Mouse (Mus musculus): ENCODE results near the gene Plekhh1. TPM values are rescaled to one million over a fixed set of nuclear protein-coding genes. Genes with fewer than 3 reads are reported as not detected.
A peak's percentile ranks its signal among the peaks of the same experiment; 100 is the strongest.

Gene Plekhh1
- polyA plus RNA-seq, 1 experiment from 2014 or later: 4.8 TPM

DNA sequence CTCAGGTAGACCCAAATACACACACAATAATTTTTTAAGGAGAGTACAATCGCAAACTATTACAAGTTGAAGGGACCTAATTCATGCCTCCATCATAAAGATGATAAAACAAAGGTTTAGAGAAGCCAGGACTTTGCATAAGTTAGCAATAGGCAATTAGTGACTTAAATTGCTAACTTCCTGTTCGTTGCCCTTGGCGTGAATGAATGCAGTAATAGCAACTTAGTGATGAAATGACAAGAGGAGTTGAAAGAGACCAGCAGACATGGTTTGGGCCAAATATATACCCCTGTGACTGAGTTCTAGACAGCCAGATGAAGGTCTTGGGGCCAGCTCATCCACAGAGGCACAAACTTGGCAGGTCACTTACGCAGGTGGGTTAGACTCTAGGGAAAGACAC, 32.7 kb upstream of the Plekhh1 start:
- no peak for ATAC-seq (ENCODE audit: insufficient number of reproducible peaks, insufficient read depth, low FRiP score, low read depth)
- 83% methylated on average over 4 of the region's 4 CpGs for WGBS

DNA sequence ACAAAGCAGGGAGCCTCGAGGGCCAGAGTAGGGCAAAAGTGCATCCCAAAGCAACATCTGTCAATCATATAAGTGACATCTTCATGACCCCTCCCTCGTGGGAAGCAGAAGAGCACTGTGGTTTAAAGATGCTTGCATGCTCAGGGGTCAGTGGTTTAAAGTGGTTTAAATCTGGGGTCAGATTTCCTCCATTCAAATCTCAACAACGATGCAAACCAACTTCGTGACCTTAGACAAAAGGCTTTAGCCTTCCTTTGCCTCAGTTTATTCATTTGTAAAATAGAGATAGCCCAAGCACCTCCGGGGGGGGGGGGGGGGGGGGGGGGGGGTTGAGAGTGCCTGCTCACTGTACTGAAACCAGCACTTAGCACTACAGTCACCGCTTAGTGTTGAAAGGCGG, 32.3 kb upstream of the Plekhh1 start:
- no peak overlapping the region for H3K4me2 ChIP-seq (replicated peaks; ENCODE audit: low read depth, low read length)
- no peak for ATAC-seq (ENCODE audit: insufficient number of reproducible peaks, insufficient read depth, low FRiP score, low read depth)
- H3K27me3 ChIP-seq (ENCODE audit: control insufficient read depth, insufficient read depth, low read length): no peaks in the 10 kb centered on the region
- no peak overlapping the region for H3K4me3 ChIP-seq (ENCODE audit: low read depth, low read length)
- H3K4me1 ChIP-seq (ENCODE audit: control insufficient read depth, insufficient read depth, low read length): no peaks in the 10 kb centered on the region
- no peaks in the 10 kb centered on the region for H3K36me3 ChIP-seq (ENCODE audit: control insufficient read depth, insufficient read depth, low read length)
- no peaks in the 10 kb centered on the region for H3K9me3 ChIP-seq (ENCODE audit: control insufficient read depth, low read depth, low read length)
- no peak overlapping the region for H3K9ac ChIP-seq (replicated peaks; ENCODE audit: low read depth, low read length)
- 36% methylated on average over 6 of the region's 7 CpGs for WGBS
- no peak overlapping the region for H3K27ac ChIP-seq (ENCODE audit: low read length)

More for the DNA sequence above, 32.7 kb upstream of the Plekhh1 start:
- Histone ChIP-seq H3K4me3 (ENCODE audit: low read depth, low read length) (no peak overlapping the region), H3K9me3 (ENCODE audit: control insufficient read depth, low read depth, low read length) (no peaks in the 10 kb centered on the region), H3K27ac (ENCODE audit: low read length) (no peak overlapping the region), H3K4me1 (ENCODE audit: control insufficient read depth, insufficient read depth, low read length) (no peaks in the 10 kb centered on the region), H3K9ac (replicated peaks; ENCODE audit: low read depth, low read length) (no peak overlapping the region), H3K36me3 (ENCODE audit: control insufficient read depth, insufficient read depth, low read length) (no peaks in the 10 kb centered on the region), H3K4me2 (replicated peaks; ENCODE audit: low read depth, low read length) (no peak overlapping the region), H3K27me3 (ENCODE audit: control insufficient read depth, insufficient read depth, low read length) (no peaks in the 10 kb centered on the region)

DNA sequence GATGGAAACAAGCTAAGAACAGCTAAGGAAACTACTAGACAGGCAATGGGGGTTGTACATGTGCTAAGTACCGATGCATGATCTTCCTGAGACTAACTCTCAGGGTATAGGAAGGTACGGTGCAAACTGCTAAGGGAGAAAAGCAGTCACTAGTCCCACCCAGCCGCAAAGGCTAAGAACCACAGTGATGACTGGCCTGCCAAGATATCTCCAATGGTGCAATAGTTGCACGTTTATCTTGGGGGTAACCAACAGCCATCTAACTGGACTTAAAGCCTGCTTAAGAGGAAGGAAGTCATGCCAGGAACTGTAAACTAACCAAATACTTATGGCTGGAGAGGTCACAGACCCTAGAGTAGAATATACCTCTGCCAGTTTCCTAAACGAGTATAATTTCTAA, 26.6 kb upstream of the Plekhh1 start:
- Histone ChIP-seq H3K4me1 (ENCODE audit: control insufficient read depth, insufficient read depth, low read length) (no peaks in the 10 kb centered on the region), H3K4me3 (ENCODE audit: low read depth, low read length) (no peak overlapping the region), H3K4me2 (replicated peaks; ENCODE audit: low read depth, low read length) (no peak overlapping the region), H3K27ac (ENCODE audit: low read length) (no peak overlapping the region), H3K27me3 (ENCODE audit: control insufficient read depth, insufficient read depth, low read length) (no peaks in the 10 kb centered on the region), H3K9me3 (ENCODE audit: control insufficient read depth, low read depth, low read length) (no peaks in the 10 kb centered on the region), H3K9ac (replicated peaks; ENCODE audit: low read depth, low read length) (no peak overlapping the region), H3K36me3 (ENCODE audit: control insufficient read depth, insufficient read depth, low read length) (no peaks in the 10 kb centered on the region)
- no peak for ATAC-seq (ENCODE audit: insufficient number of reproducible peaks, insufficient read depth, low FRiP score, low read depth)
- 83% methylated on average over 5 of the region's 5 CpGs for WGBS

DNA sequence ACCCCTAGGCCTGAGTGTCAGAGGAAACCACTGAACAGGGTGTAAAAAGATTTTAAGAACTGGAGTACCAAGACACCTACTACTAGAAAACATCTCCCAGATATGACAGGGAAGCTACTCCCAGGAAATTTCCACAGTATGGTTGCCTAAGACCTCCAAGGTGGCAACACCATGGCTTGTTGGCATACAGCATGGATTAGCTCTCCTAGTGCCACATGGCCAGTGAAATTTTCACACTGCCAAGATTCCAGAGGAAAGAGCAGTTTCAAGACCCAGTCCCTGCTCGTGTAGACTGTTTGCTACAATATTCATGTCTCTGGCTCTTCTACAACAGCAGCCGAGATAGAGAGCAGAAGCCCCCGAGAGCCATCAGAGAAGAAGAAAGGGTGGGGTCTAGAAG, 26.0 kb upstream of the Plekhh1 start:
- H3K27me3 ChIP-seq (ENCODE audit: control insufficient read depth, insufficient read depth, low read length): no peaks in the 10 kb centered on the region
- 80% methylated on average over 3 of the region's 3 CpGs for WGBS
- H3K4me2 ChIP-seq (replicated peaks; ENCODE audit: low read depth, low read length): no peak overlapping the region
- no peaks in the 10 kb centered on the region for H3K4me1 ChIP-seq (ENCODE audit: control insufficient read depth, insufficient read depth, low read length)
- H3K9me3 ChIP-seq (ENCODE audit: control insufficient read depth, low read depth, low read length): no peaks in the 10 kb centered on the region
- no peak overlapping the region for H3K4me3 ChIP-seq (ENCODE audit: low read depth, low read length)
- no peak overlapping the region for H3K9ac ChIP-seq (replicated peaks; ENCODE audit: low read depth, low read length)
- no peak overlapping the region for H3K27ac ChIP-seq (ENCODE audit: low read length)
- no peak for ATAC-seq (ENCODE audit: insufficient number of reproducible peaks, insufficient read depth, low FRiP score, low read depth)
- H3K36me3 ChIP-seq (ENCODE audit: control insufficient read depth, insufficient read depth, low read length): no peaks in the 10 kb centered on the region

DNA sequence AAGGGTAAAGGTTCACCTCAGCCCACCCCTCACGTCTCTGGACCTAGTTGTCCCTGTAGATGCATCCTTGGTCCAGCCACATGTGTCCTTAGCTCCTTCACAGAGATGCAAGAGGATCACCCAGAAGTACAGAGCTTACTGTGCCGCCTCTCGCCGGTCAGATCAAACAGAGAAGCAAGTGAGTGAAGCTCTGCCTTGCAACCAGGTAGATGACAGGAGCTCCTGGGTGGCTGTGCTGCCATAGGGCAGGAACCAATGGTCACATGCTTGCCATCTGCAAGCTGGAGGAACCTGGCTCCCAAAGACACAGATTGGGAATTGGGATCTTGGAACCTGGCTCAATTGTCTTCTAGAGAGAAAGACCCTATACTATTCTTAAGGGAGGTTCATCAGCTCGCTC, 23.5 kb upstream of the Plekhh1 start:
- H3K36me3 ChIP-seq (ENCODE audit: control insufficient read depth, insufficient read depth, low read length): no peaks in the 10 kb centered on the region
- no peak overlapping the region for H3K4me2 ChIP-seq (replicated peaks; ENCODE audit: low read depth, low read length)
- H3K9ac ChIP-seq (replicated peaks; ENCODE audit: low read depth, low read length): no peak overlapping the region
- no peak overlapping the region for H3K4me3 ChIP-seq (ENCODE audit: low read depth, low read length)
- ATAC-seq (ENCODE audit: insufficient number of reproducible peaks, insufficient read depth, low FRiP score, low read depth): no peak
- no peaks in the 10 kb centered on the region for H3K9me3 ChIP-seq (ENCODE audit: control insufficient read depth, low read depth, low read length)
- no peaks in the 10 kb centered on the region for H3K4me1 ChIP-seq (ENCODE audit: control insufficient read depth, insufficient read depth, low read length)
- no peaks in the 10 kb centered on the region for H3K27me3 ChIP-seq (ENCODE audit: control insufficient read depth, insufficient read depth, low read length)
- H3K27ac ChIP-seq (ENCODE audit: low read length): no peak overlapping the region
- 84% methylated on average over 5 of the region's 5 CpGs for WGBS

- Histone ChIP-seq H3K27me3 (ENCODE audit: control insufficient read depth, insufficient read depth, low read length) (no peaks in the 10 kb centered on the region), H3K36me3 (ENCODE audit: control insufficient read depth, insufficient read depth, low read length) (no peaks in the 10 kb centered on the region), H3K4me1 (ENCODE audit: control insufficient read depth, insufficient read depth, low read length) (no peaks in the 10 kb centered on the region), H3K9me3 (ENCODE audit: control insufficient read depth, low read depth, low read length) (no peaks in the 10 kb centered on the region), H3K9ac (replicated peaks; ENCODE audit: low read depth, low read length) (peak overlapping the region; percentile 69; the same call in 1 of the 2 replicates), H3K27ac (ENCODE audit: low read length) (no peak overlapping the region), H3K4me3 (ENCODE audit: low read depth, low read length) (peak overlapping the region; percentile 80), H3K4me2 (replicated peaks; ENCODE audit: low read depth, low read length) (peak overlapping the region; percentile 92)
- ATAC-seq (ENCODE audit: insufficient number of reproducible peaks, insufficient read depth, low FRiP score, low read depth): no peak
- 33% methylated on average over 9 of the region's 9 CpGs for WGBS
Observed at GRCm38 (mm10) chr12:79006076-79006475, 22.9 kb upstream of the Plekhh1 start.

GRCm38 (mm10) chr12:79006478-79007125, 22.4 kb upstream of the Plekhh1 start:
- no peaks in the 10 kb centered on the region for H3K36me3 ChIP-seq (ENCODE audit: control insufficient read depth, insufficient read depth, low read length)
- H3K4me1 ChIP-seq (ENCODE audit: control insufficient read depth, insufficient read depth, low read length): no peaks in the 10 kb centered on the region
- peak overlapping the region; percentile 92 for H3K4me2 ChIP-seq (replicated peaks; ENCODE audit: low read depth, low read length)
- H3K27me3 ChIP-seq (ENCODE audit: control insufficient read depth, insufficient read depth, low read length): no peaks in the 10 kb centered on the region
- H3K9me3 ChIP-seq (ENCODE audit: control insufficient read depth, low read depth, low read length): no peaks in the 10 kb centered on the region
- peak overlapping the region; percentile 80 for H3K4me3 ChIP-seq (ENCODE audit: low read depth, low read length)
- H3K9ac ChIP-seq (replicated peaks; ENCODE audit: low read depth, low read length): peak overlapping the region; percentile 69
- under 1% methylated on average over 53 of the region's 53 CpGs for WGBS
- H3K27ac ChIP-seq (ENCODE audit: low read length): no peak overlapping the region
- ATAC-seq (ENCODE audit: insufficient number of reproducible peaks, insufficient read depth, low FRiP score, low read depth): 0 out of 2 replicates have a peak, but pooled peaks have one; percentile 50

- Histone ChIP-seq H3K4me3 (ENCODE audit: low read depth, low read length) (peak within 1 kb of the TSS; percentile 80), H3K9me3 (ENCODE audit: control insufficient read depth, low read depth, low read length) (no peaks in the 10 kb centered on the region), H3K27ac (ENCODE audit: low read length) (no peak within 1 kb of the TSS), H3K36me3 (ENCODE audit: control insufficient read depth, insufficient read depth, low read length) (no peaks in the 10 kb centered on the region), H3K9ac (replicated peaks; ENCODE audit: low read depth, low read length) (peak within 1 kb of the TSS; percentile 69), H3K4me1 (ENCODE audit: control insufficient read depth, insufficient read depth, low read length) (no peaks in the 10 kb centered on the region), H3K27me3 (ENCODE audit: control insufficient read depth, insufficient read depth, low read length) (no peaks in the 10 kb centered on the region), H3K4me2 (replicated peaks; ENCODE audit: low read depth, low read length) (peak within 1 kb of the TSS; percentile 92)
- 3% methylated on average over 42 of the region's 49 CpGs for WGBS
- peak; percentile 60 for ATAC-seq (ENCODE audit: insufficient number of reproducible peaks, insufficient read depth, low FRiP score, low read depth)
Observed at GRCm38 (mm10) chr12:79007126-79007753, 21.7 kb upstream of the Plekhh1 start, which contains the start of gene Tmem229b. Gene Tmem229b (minus strand): TSS chr12:79007627.
